Mouse (Mus musculus): ENCODE measurements around the gene Psmd11. TPM values are rescaled to one million over a fixed set of nuclear protein-coding genes. Genes with fewer than 3 reads are reported as not detected.
A peak's percentile ranks its signal among the peaks of the same experiment; 100 is the strongest.
"Not testable (repeated sequence)": the region's sequence is repeated elsewhere in the genome, so short reads cannot be mapped to it uniquely, and the experiment has no call there.

The Psmd11 gene
- total RNA-seq (2021): 100 to 1,000 TPM in 1 of 2 experiments, 10 to 100 TPM in 1; 98.4 to 107 TPM
- polyA plus RNA-seq (2012; rRNA removed): 51.3 and 83.3 TPM in 2 replicates
- long read RNA-seq, transcript Psmd11-201 (14 exons, 2,848 nt): major isoform, 56 of 74 reads
- long read RNA-seq, transcript Psmd11-214 (13 exons, 1,626 nt): minor isoform, 13 of 74 reads
- long read RNA-seq, partial matches to known transcripts: 3 of 74 reads
- long read RNA-seq, other reads (novel, unspliced or antisense): 2 of 74 reads

- Histone ChIP-seq H3K4me3 (peak within 1 kb of the TSS; percentile 95), H3K9ac (ENCODE audit: low read depth, low read length) (peak within 1 kb of the TSS; percentile 97), H3K36me3 (ENCODE audit: control insufficient read depth, insufficient read depth, low read length) (peaks cover 5% of the 10 kb centered on the region), H3K79me2 (replicated peaks; ENCODE audit: control insufficient read depth, insufficient read depth, low read length) (0 out of 2 replicates have a peak, but pooled peaks cover 2% of the 10 kb centered on the region), H3K4me1 (ENCODE audit: control insufficient read depth, insufficient read depth, low read length) (no peaks in the 10 kb centered on the region), H3K27ac (peak within 1 kb of the TSS; percentile 94), H3K27me3 (ENCODE audit: control insufficient read depth, insufficient read depth, low read length) (no peaks in the 10 kb centered on the region)
- 1% methylated on average over 58 of the region's 58 CpGs for WGBS
- TF ChIP-seq POLR2A (IDR thresholded peaks at IDR 0.05; ENCODE audit: insufficient read depth, low read depth, low read length) (peak; percentile 84), CTCF (IDR thresholded peaks at IDR 0.05) (peak; percentile 83), EP300 (IDR thresholded peaks at IDR 0.05; ENCODE audit: insufficient read depth, low read depth, low read length) (0 out of 2 replicates have a peak, but pooled peaks have one; percentile 51)
- DNase-seq: peak; percentile 94 to 96
- intact Hi-C loops (cut with DNase I): loop anchor here (1.0 kb wide), 1 partner anchor 242 kb away; no protein-coding TSS in a partner anchor
These were observed at the start of gene Psmd11 for GRCm38 (mm10) chr11:80428381-80429008. Gene Psmd11, plus strand, starts transcription at chr11:80428615.

- H3K27me3 ChIP-seq (ENCODE audit: control insufficient read depth, insufficient read depth, low read length); H3K4me1 ChIP-seq (ENCODE audit: control insufficient read depth, insufficient read depth, low read length); H3K79me2 ChIP-seq (replicated peaks; ENCODE audit: control insufficient read depth, insufficient read depth, low read length); H3K36me3 ChIP-seq (ENCODE audit: control insufficient read depth, insufficient read depth, low read length); H3K4me3 ChIP-seq; intact Hi-C loops (cut with DNase I); DNase-seq; H3K9ac ChIP-seq (ENCODE audit: low read depth, low read length); H3K27ac ChIP-seq: not testable (repeated sequence)
- 94% methylated on average over 7 of the region's 7 CpGs for WGBS
These were observed 49.2 kb upstream of the Psmd11 start for GRCm38 (mm10) chr11:80379184-80379583.

GRCm38 (mm10) chr11:80382626-80383018, 45.8 kb upstream of the Psmd11 start:
- peak overlapping the region; percentile 96 for H3K27ac ChIP-seq
- peak overlapping the region; percentile 89 for H3K4me3 ChIP-seq
- peaks cover 4% of the 10 kb centered on the region for H3K4me1 ChIP-seq (ENCODE audit: control insufficient read depth, insufficient read depth, low read length)
- TF ChIP-seq POLR2A (IDR thresholded peaks at IDR 0.05; ENCODE audit: insufficient read depth, low read depth, low read length) (no peak), CTCF (IDR thresholded peaks at IDR 0.05) (no peak), EP300 (IDR thresholded peaks at IDR 0.05; ENCODE audit: insufficient read depth, low read depth, low read length) (no peak)
- no peaks in the 10 kb centered on the region for H3K79me2 ChIP-seq (replicated peaks; ENCODE audit: control insufficient read depth, insufficient read depth, low read length)
- intact Hi-C loops (cut with DNase I): no loop called here
- peaks cover 25% of the 10 kb centered on the region for H3K36me3 ChIP-seq (ENCODE audit: control insufficient read depth, insufficient read depth, low read length)
- peak overlapping the region; percentile 77 for H3K9ac ChIP-seq (ENCODE audit: low read depth, low read length)
- WGBS: 2% methylated on average over 12 of the region's 12 CpGs
- no peaks in the 10 kb centered on the region for H3K27me3 ChIP-seq (ENCODE audit: control insufficient read depth, insufficient read depth, low read length)
- DNase-seq: peak in 1 of 2 experiments; percentile 54

- no peak for TF ChIP-seq EP300 (IDR thresholded peaks at IDR 0.05; ENCODE audit: insufficient read depth, low read depth, low read length)
- TF ChIP-seq POLR2A (IDR thresholded peaks at IDR 0.05; ENCODE audit: insufficient read depth, low read depth, low read length): peak; percentile 99
- TF ChIP-seq CTCF (IDR thresholded peaks at IDR 0.05): no peak
- Histone ChIP-seq H3K79me2 (replicated peaks; ENCODE audit: control insufficient read depth, insufficient read depth, low read length) (no peaks in the 10 kb centered on the region), H3K36me3 (ENCODE audit: control insufficient read depth, insufficient read depth, low read length) (peaks cover 28% of the 10 kb centered on the region), H3K9ac (ENCODE audit: low read depth, low read length) (peak within 1 kb of the TSS; percentile 85), H3K27me3 (ENCODE audit: control insufficient read depth, insufficient read depth, low read length) (no peaks in the 10 kb centered on the region), H3K4me1 (ENCODE audit: control insufficient read depth, insufficient read depth, low read length) (peaks cover 4% of the 10 kb centered on the region), H3K4me3 (peak within 1 kb of the TSS; percentile 89), H3K27ac (peak within 1 kb of the TSS; percentile 96)
- intact Hi-C loops (cut with DNase I): no loop called here
- DNase-seq: peak; percentile 97 to 98
- WGBS: under 1% methylated on average over 33 of the region's 33 CpGs
These were observed 45.3 kb upstream of the Psmd11 start, which contains the start of gene Zfp207 for GRCm38 (mm10) chr11:80383019-80383625. Gene Zfp207, plus strand, starts transcription at chr11:80383279.

- intact Hi-C loops (cut with DNase I): no loop called here
- Histone ChIP-seq H3K36me3 (ENCODE audit: control insufficient read depth, insufficient read depth, low read length) (peaks cover 29% of the 10 kb centered on the region), H3K4me3 (peak overlapping the region; percentile 89), H3K9ac (ENCODE audit: low read depth, low read length) (peak overlapping the region; percentile 85), H3K27ac (peak overlapping the region; percentile 96), H3K4me1 (ENCODE audit: control insufficient read depth, insufficient read depth, low read length) (peaks cover 4% of the 10 kb centered on the region), H3K27me3 (ENCODE audit: control insufficient read depth, insufficient read depth, low read length) (no peaks in the 10 kb centered on the region), H3K79me2 (replicated peaks; ENCODE audit: control insufficient read depth, insufficient read depth, low read length) (no peaks in the 10 kb centered on the region)
- 0% methylated on average over 20 of the region's 20 CpGs for WGBS
- DNase-seq: no peak
- TF ChIP-seq CTCF (IDR thresholded peaks at IDR 0.05): no peak
- TF ChIP-seq POLR2A (IDR thresholded peaks at IDR 0.05; ENCODE audit: insufficient read depth, low read depth, low read length): no peak
- no peak for TF ChIP-seq EP300 (IDR thresholded peaks at IDR 0.05; ENCODE audit: insufficient read depth, low read depth, low read length)
These were observed 44.8 kb upstream of the Psmd11 start for GRCm38 (mm10) chr11:80383626-80384046.
